Mouse (Mus musculus) small intestine, adult 2 months (tissue): Measurements from ENCODE around the gene Scyl3.

Experiments used
- CTCF ChIP-seq: fragments of 200-500 bp; IDR thresholded peaks from 2 replicates; pipeline ENCODE4 v1.5.1; 2012; ENCODE audit warnings: low read depth, mild to moderate bottlenecking, control low read depth, inconsistent platforms, low read length, moderate library complexity, mixed read lengths; ENCODE audit not compliant: insufficient replicate concordance, insufficient read length; ENCODE audit errors: extremely low read depth
- POLR2A ChIP-seq: fragments of 200-500 bp; IDR thresholded peaks from 2 replicates; pipeline ENCODE4 v1.6.1; 2012; ENCODE audit warnings: low read depth, mild to moderate bottlenecking, control low read depth, inconsistent platforms, low read length, moderate library complexity

DNA sequence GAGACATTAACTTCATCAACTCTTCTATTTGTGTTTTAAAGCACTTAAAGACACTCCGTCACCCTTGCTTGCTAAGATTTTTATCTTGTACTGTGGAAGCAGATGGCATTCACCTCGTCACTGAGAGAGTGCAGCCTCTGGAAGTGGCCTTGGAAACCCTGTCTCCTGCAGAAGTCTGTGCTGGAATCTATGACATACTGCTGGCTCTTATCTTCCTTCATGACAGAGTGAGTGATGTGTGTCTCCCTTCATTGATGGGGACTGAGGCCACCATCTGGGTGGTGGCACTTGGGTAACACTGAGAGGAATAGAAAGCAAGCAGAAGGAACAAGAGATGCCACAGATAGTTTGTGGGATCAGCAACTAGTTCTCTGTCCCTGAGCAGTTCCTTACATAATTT lies 5.7 kb downstream of the Scyl3 start:
- TF ChIP-seq CTCF (no peak), POLR2A (no peak)
